Mouse (Mus musculus) monocyte, adult 59 days (primary cell): ENCODE results near the gene Olfr47. TPM values are rescaled to one million over a fixed set of nuclear protein-coding genes. Genes with fewer than 3 reads are reported as not detected.

Experiments
- total RNA-seq, 2 experiments: library from RNA; stranded (reverse); gene quantifications; one replicate each; pipeline ENCODE4 v1.2.4; 2023

Olfr47 gene
- not detected for total RNA-seq

GRCm38 (mm10) chr6:43231255-43231654, at the start of gene Olfr47:
TSS of gene Olfr47 (plus strand) at chr6:43231529.

DNA sequence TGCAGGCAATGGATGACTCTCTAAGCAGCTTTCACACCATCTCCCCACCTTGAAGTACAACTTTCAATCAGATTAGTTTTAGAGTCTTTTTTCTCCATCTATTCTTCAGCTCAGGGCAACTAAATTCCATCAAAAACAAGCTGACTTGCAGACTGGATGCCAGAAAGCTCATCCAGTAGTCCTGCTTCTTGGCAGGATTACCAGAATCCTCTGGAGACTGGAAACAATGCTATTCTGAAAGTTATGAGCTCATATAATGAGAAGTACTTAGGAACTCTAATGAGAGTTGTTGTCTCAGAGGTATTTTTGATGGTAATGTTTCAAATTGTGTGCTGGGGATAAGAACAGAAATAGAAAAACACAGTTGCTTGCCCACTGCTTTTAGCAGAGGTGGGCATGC, 34.5 kb upstream of the Olfr47 start, which contains the start of gene Olfr435:
Gene Olfr435 (plus strand): TSS at position 366 of the 400 bp plus-strand sequence.

GRCm38 (mm10) chr6:43212873-43213272, 18.5 kb upstream of the Olfr47 start, which contains the start of gene Olfr434:
TSS of gene Olfr434 (plus strand) at chr6:43213021.

GRCm38 (mm10) chr6:43265363-43266041, 34.2 kb downstream of the Olfr47 start, which contains the start of gene Arhgef5:
TSS of gene Arhgef5 (plus strand) at chr6:43265582.

Other genes with a start within 250 kb of the Olfr47 start
- gene Olfr441, start 125.2 kb upstream of the Olfr47 start, total RNA-seq: not detected
- not detected for gene Olfr237-ps1, start 85.0 kb upstream of the Olfr47 start, total RNA-seq
- not detected for gene Olfr437, start 68.2 kb upstream of the Olfr47 start, total RNA-seq
- gene Olfr13, start 59.4 kb upstream of the Olfr47 start, total RNA-seq: not detected
- not detected for gene Olfr435, start 34.4 kb upstream of the Olfr47 start, total RNA-seq
- not detected for gene Olfr434, start 18.5 kb upstream of the Olfr47 start, total RNA-seq
- 1 to 10 TPM; 1.1 to 1.2 TPM for gene Arhgef5, start 34.1 kb downstream of the Olfr47 start, total RNA-seq
- gene Nobox, start 78.0 kb downstream of the Olfr47 start, total RNA-seq: not detected